Mouse (Mus musculus): Measurements from ENCODE around the gene Gm21209.
"Not testable (repeated sequence)": the region's sequence is repeated elsewhere in the genome, so short reads cannot be mapped to it uniquely, and the experiment has no call there.

Gm21209 gene

GRCm38 (mm10) chrY:49570856-49571255 lies at the start of gene Gm21209:
Gm21209 (plus strand) TSS chrY:49571156.
- DNase-seq (ENCODE audit: low read depth, low spot score) = not testable (repeated sequence)

Data from R1 (cell line).